Mouse (Mus musculus) limb, embryonic 13.5 days (tissue): ENCODE data around the gene Rhot1. TPM values are rescaled to one million over a fixed set of nuclear protein-coding genes. Genes with fewer than 3 reads are reported as not detected.

ENCODE experiments used
- ATAC-seq: fragments of 200-750 bp; cut with Nextera tagmentation; 2 replicates; pipeline ENCODE4 v1.8.0; 2017; ENCODE audit warnings: low read depth, moderate number of reproducible peaks, moderate TSS enrichment; ENCODE audit not compliant: low FRiP score
- H3K27ac ChIP-seq: fragments of 300-500 bp; sonication (generic); 2 replicates; pipeline ENCODE4 v1.5.1; 2015; ENCODE audit warnings: inconsistent platforms, mild to moderate bottlenecking, moderate library complexity
- H3K27me3 ChIP-seq: fragments of 300-500 bp; sonication (generic); 2 replicates; pipeline ENCODE4 v1.6.1; 2015; ENCODE audit warnings: mild to moderate bottlenecking, inconsistent platforms
- H3K36me3 ChIP-seq: fragments of 300-500 bp; sonication (generic); 2 replicates; pipeline ENCODE4 v1.6.1; 2015; ENCODE audit warnings: inconsistent platforms, mild to moderate bottlenecking, moderate library complexity
- H3K4me1 ChIP-seq: fragments of 300-500 bp; sonication (generic); 2 replicates; pipeline ENCODE4 v1.6.1; 2015; ENCODE audit warnings: inconsistent platforms
- H3K4me2 ChIP-seq: fragments of 300-500 bp; sonication (generic); replicated peaks from 2 replicates; pipeline ENCODE4 v1.6.1; 2015; ENCODE audit warnings: inconsistent platforms, mild to moderate bottlenecking, moderate library complexity
- H3K4me3 ChIP-seq: fragments of 300-500 bp; sonication (generic); 2 replicates; pipeline ENCODE4 v1.5.1; 2015; ENCODE audit warnings: moderate library complexity, mild to moderate bottlenecking, inconsistent platforms
- H3K9ac ChIP-seq: fragments of 300-500 bp; sonication (generic); 2 replicates; pipeline ENCODE4 v1.6.1; 2015; ENCODE audit warnings: mild to moderate bottlenecking, inconsistent platforms
- H3K9me3 ChIP-seq: fragments of 300-500 bp; sonication (generic); 2 replicates; pipeline ENCODE4 v1.6.1; 2016; ENCODE audit warnings: inconsistent platforms
- WGBS: fragments of 180-500 bp; shearing (Covaris S2); methylation state at CpG from one replicate; pipeline ENCODE4 v1.1.7; 2015; 5-methylcytosine and 5-hydroxymethylcytosine counted together
- polyA plus RNA-seq: library from polyadenylated mRNA; unstranded; fragments of >200 nt; fragmentation: Nextera tagmentation; extraction: Ambion mirVana; gene quantifications from 2 replicates; pipeline ENCODE4 v1.2.1, GENCODE M21; 2015

The Rhot1 gene
- polyA plus RNA-seq = 55.8 and 57.0 TPM in 2 replicates

DNA sequence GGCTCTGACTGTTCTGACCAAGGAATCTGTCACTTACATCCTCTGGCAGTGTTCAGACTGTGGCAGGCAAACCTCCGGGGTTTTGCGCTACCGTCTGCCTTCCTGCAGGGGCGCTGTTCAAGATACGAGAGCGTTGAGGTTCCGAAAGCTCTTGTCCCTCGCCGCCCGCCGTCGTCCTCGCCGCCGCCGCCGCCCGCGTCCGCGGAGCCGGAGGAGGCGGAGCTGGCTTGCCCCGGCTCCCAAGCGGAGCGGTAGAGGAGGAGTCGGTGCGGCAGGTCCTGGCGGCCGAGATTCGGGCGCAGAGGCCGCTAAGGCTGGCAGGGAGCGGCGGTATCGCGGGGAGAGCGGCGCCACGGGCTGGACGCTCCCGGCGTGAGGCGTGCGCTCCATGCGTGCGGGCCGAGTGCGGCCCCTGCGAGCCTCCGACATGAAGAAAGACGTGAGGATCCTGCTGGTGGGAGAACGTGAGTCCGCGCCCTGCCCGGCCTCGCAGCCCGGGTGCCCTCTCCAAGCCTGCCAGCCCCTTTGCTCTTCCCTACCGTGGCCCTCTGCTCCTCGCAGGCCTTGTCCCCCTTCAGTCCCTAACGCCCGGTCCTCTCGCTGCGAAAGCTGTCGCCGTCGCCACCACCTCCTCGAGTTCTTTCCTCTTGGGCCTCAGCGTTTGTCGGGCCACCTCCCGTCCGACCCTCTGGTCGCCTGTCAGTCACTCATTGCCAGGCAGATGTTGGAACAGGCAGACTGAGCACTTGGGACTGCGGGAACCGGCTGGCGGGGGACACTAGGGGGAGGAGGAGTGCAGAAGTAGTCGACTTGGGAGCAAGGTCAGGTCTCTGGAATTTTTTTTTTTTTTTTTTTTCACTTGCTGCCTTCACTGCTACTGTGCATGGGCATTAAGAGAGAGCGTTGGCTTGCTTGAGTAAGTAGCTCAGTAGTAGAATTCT lies at the start of gene Rhot1:
Gene Rhot1 (plus strand): TSS at position 160 of the 941 bp plus-strand sequence.
- WGBS = under 1% methylated on average over 77 of the region's 78 CpGs
- peak within 1 kb of the TSS; percentile 94 for H3K9ac ChIP-seq
- peak; percentile 90 for ATAC-seq

DNA sequence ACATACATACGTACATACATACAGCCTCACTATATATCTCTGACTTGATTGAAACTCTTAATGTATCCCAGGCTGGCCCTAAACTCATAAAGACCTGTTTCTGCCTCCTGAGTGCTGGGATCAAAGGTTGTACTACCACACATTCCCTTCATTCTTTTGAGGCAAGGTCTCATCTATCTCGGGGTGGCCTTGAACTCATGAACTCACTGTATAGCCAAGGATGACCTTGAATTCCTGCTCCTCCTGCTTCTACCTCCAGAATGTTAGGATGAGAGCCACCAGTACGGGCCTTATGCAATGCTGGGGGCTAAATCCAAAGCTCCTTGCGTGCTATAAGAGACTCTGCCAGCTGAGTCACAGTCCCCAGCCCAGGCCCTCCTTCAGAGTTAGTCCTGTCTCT lies 47.8 kb upstream of the Rhot1 start:
- no peaks in the 10 kb centered on the region for H3K9me3 ChIP-seq
- no peak for ATAC-seq
- WGBS = 82% methylated on average over 4 of the region's 4 CpGs

More for the DNA sequence above, at the start of gene Rhot1:
- H3K27me3 ChIP-seq = no peaks in the 10 kb centered on the region
- peak within 1 kb of the TSS; percentile 90 for H3K4me3 ChIP-seq
- peaks cover 15% of the 10 kb centered on the region for H3K4me1 ChIP-seq
- no peaks in the 10 kb centered on the region for H3K9me3 ChIP-seq
- peak within 1 kb of the TSS; percentile 91 for H3K27ac ChIP-seq
- H3K4me2 ChIP-seq = peak within 1 kb of the TSS; percentile 72
- H3K36me3 ChIP-seq = peaks cover 12% of the 10 kb centered on the region

DNA sequence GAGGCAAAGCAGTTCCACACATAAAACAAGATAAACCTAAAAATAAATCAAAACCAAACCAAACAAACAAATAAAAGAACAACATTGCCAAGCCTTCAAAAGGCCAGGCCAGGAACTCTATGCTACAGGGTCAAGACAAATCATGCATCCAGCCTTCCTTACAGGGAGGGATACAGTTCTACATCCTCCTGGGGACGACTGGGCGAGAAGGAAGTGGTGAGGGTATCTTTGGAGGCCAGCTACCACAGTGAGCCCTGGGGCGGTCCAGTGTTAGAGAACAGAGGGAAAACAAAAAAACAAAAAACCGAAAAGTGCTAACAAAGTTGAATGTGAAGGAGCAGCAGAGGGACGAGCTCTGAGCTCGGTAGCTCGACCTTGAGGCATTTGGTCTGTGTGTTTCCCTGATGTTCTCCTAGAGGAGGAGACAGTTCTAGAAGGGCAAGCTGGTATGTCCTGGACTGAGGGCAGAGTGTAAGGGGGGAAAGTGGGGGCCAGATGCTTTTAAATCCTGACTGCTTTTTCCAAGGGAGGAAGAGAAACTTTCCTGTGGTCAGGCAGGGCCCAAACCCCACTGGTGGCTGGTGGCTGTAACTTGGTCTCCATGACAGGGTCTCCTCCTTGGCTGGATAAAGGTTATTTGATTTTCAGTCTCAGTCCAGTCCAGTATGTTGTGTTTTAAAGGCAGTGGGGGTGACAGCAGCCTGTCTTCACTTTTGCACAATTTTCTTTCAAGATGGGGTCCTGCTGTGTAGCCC lies 45.3 kb upstream of the Rhot1 start:
- Histone ChIP-seq H3K9me3 (no peaks in the 10 kb centered on the region), H3K27me3 (0 out of 2 replicates have a peak, but pooled peaks cover 7% of the 10 kb centered on the region), H3K36me3 (no peaks in the 10 kb centered on the region), H3K4me2 (no peak overlapping the region), H3K27ac (no peak overlapping the region), H3K9ac (no peak overlapping the region), H3K4me3 (no peak overlapping the region), H3K4me1 (no peaks in the 10 kb centered on the region)
- WGBS = 72% methylated on average over 7 of the region's 7 CpGs
- ATAC-seq = no peak

More for the DNA sequence above, 47.8 kb upstream of the Rhot1 start:
- Histone ChIP-seq H3K9ac (no peak overlapping the region), H3K27me3 (peaks cover 21% of the 10 kb centered on the region), H3K36me3 (no peaks in the 10 kb centered on the region), H3K4me1 (no peaks in the 10 kb centered on the region), H3K4me2 (no peak overlapping the region), H3K27ac (no peak overlapping the region), H3K4me3 (no peak overlapping the region)

DNA sequence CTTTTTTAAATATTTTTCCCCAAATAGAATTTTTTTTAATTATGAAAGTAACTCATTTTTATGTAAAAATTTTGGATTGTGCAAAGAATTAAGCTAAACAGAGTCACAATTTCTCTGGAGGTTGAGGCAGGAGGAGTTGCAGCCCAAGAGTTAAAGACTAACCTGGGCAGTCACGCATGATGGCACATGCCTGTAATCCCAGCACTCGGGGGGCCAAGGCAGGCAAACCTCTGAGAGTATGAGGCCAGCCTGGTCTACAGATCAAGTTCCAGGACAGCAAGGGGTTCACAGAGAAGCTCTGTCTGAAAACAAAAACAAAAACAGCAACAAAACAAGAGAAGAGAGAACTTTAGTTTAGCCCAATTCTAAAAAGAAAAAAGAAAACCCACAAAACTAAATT lies 44.6 kb upstream of the Rhot1 start:
- H3K4me2 ChIP-seq = no peak overlapping the region
- no peak overlapping the region for H3K9ac ChIP-seq
- no peaks in the 10 kb centered on the region for H3K36me3 ChIP-seq
- no peaks in the 10 kb centered on the region for H3K9me3 ChIP-seq
- H3K4me1 ChIP-seq = no peaks in the 10 kb centered on the region
- 71% methylated on average over 2 of the region's 2 CpGs for WGBS
- 0 out of 2 replicates have a peak, but pooled peaks cover 3% of the 10 kb centered on the region for H3K27me3 ChIP-seq
- no peak overlapping the region for H3K27ac ChIP-seq
- no peak overlapping the region for H3K4me3 ChIP-seq
- no peak for ATAC-seq

DNA sequence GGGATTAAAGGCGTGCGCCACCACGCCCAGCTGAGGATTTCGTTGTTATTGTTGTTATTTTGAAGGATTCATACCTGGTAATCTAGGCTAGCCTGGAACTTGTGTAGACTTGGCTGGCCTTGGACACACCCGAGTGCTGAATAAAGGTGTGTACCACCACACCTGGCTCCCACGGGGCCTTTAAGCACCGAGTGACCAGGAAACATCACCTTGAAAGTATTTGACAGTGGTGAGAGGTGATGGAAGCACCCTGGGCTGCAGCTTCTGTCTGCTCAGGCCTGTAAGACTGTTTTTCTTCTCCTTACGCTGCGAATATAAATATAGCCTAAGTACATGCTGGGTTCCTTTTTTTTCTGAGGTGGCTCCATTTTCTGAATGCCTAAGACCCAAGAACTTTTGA lies 40.7 kb upstream of the Rhot1 start:
- Histone ChIP-seq H3K4me2 (no peak overlapping the region), H3K9me3 (no peaks in the 10 kb centered on the region), H3K27ac (no peak overlapping the region), H3K4me3 (no peak overlapping the region), H3K27me3 (no peaks in the 10 kb centered on the region), H3K36me3 (no peaks in the 10 kb centered on the region), H3K9ac (no peak overlapping the region), H3K4me1 (no peaks in the 10 kb centered on the region)
- WGBS = 90% methylated on average over 9 of the region's 9 CpGs
- ATAC-seq = no peak

DNA sequence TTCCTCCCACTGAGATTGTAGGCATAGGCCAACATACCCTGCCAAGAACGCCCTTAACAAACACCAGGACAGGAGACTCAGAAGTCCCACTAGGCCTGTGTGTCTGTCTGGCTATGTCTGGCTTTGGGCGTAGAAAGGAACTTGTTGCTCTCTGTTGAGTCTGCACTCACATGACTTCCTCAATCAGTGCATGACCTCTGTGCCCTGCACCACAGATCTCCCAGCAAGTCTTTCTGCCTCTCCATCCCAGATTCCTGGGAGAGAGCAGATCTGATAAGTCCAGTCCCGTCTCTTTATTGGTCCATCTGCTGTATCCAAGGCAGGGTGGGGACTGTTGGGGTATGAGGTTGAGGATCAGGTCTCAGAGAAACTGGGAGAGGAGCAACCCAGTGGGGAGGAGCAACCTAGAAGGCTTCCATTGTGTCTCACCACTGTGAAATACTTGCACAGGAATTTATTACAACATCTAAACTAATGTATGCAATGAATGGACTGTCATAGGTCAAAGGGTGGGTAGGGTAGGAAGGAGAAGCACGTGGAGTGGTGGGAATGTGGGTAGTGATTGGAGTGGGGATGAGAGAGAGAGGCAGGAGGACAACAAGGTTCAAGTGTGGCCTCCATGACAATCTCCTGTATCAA lies 40.1 kb upstream of the Rhot1 start:
- Histone ChIP-seq H3K27ac (no peak overlapping the region), H3K4me1 (no peaks in the 10 kb centered on the region), H3K27me3 (no peaks in the 10 kb centered on the region), H3K4me2 (no peak overlapping the region), H3K9ac (no peak overlapping the region), H3K36me3 (no peaks in the 10 kb centered on the region), H3K9me3 (no peaks in the 10 kb centered on the region), H3K4me3 (no peak overlapping the region)
- no peak for ATAC-seq
- 83% methylated on average over 4 of the region's 4 CpGs for WGBS

DNA sequence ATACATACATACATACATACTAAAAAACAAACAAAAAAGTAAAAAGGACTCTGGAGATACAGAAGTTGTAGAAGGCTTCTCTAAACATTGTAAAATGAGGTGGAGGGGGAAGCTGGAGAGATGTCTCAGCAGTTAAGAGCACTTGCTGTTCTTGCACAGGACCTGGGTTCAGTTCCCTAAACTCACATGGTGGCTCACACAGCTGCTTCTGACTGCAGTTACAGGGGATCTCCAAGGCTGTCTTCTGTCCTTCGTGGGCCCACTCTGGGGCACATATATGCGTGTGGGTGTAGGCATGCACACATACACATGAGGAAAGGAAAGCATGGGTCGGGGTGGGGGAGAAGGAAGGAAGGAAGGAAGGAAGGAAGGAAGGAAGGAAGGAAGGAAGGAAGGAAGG lies 39.2 kb upstream of the Rhot1 start:
- 87% methylated on average over 3 of the region's 3 CpGs for WGBS
- Histone ChIP-seq H3K4me2 (no peak overlapping the region), H3K36me3 (no peaks in the 10 kb centered on the region), H3K27ac (no peak overlapping the region), H3K9me3 (no peaks in the 10 kb centered on the region), H3K4me1 (no peaks in the 10 kb centered on the region), H3K9ac (no peak overlapping the region), H3K27me3 (no peaks in the 10 kb centered on the region), H3K4me3 (no peak overlapping the region)
- ATAC-seq = no peak

DNA sequence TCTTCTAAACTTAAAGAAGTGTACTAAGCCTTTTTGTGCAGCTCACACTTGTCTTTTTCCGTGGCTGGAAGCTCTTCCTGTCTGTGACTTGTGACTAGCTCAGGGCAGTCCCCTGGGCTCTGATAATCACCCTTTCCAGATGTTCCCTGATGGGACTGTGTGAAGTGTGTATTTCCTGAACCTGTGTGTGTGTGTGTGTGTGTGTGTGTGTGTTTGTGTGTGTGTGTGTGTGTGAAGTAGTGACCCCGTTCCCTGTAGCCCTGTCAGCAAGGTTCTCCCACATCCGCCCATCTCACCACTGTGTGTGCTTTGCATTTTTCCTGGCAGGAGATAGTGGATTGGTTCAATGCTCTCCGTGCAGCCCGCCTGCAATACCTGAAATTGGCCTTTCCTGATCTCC lies 38.5 kb upstream of the Rhot1 start:
- no peak overlapping the region for H3K9ac ChIP-seq
- 65% methylated on average over 5 of the region's 5 CpGs for WGBS
- H3K4me3 ChIP-seq = no peak overlapping the region
- ATAC-seq = no peak
- no peak overlapping the region for H3K4me2 ChIP-seq
- no peaks in the 10 kb centered on the region for H3K27me3 ChIP-seq
- H3K36me3 ChIP-seq = no peaks in the 10 kb centered on the region
- H3K4me1 ChIP-seq = no peaks in the 10 kb centered on the region
- no peaks in the 10 kb centered on the region for H3K9me3 ChIP-seq
- no peak overlapping the region for H3K27ac ChIP-seq

DNA sequence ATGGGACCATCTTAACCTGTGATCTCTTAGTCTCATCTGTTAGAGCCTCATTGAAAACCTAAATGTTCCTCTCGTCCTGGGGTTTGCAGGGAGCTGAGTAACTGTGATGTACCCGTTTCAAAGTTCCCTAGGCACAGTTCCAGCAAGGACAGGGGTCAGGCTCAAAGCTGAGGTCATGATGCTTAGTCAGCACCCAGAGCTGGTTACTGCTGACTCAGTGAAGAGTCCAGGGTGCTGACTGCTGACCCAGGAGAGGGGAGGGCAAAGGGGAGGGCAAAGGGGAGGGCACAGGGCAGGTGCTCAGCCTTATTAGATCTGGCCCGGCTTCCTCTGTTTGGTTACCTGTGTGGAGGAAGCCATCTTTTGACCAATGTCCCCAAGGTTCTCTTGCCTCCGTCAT lies 36.9 kb upstream of the Rhot1 start:
- no peak overlapping the region for H3K27ac ChIP-seq
- H3K27me3 ChIP-seq = no peaks in the 10 kb centered on the region; the same call in 1 of the 2 replicates
- no peak for ATAC-seq
- 71% methylated on average over 4 of the region's 4 CpGs for WGBS
- H3K4me3 ChIP-seq = no peak overlapping the region
- no peaks in the 10 kb centered on the region for H3K9me3 ChIP-seq
- H3K4me2 ChIP-seq = no peak overlapping the region
- no peaks in the 10 kb centered on the region for H3K4me1 ChIP-seq
- H3K36me3 ChIP-seq = no peaks in the 10 kb centered on the region
- H3K9ac ChIP-seq = no peak overlapping the region

DNA sequence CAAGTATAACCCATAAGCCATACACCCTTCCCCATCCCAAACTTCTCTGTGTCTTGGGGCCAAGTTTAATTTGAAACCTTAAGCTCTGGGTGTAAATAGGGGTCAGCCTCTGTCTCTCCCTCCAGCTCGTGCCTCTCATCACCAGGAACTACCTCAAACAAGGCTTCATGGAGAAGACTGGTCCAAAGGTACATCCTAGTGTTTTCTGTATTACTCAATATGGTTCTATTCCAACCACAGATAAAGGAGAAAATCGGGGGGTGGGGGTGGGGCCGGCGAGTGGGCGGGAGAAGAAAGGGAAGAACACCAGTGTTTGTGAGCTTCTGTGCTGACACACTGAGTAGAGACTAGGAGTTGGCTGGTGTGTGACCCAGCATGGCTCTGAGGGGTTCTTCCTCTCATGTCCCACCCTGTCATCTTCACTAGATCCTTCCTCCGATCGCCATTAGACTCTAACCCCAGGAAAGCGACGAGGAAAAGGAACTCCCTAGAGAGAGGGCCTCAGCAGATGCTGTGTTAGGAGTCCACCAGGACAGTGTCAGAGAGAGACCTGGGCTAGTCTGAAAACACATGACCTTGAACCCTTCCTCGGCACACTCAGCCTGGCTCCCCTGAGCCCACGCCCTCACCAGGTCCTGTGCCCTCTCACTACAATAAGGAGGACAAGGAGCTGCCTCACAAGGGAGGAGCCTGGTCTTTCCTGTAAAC lies 34.7 kb upstream of the Rhot1 start:
- Histone ChIP-seq H3K4me1 (no peaks in the 10 kb centered on the region), H3K4me2 (no peak overlapping the region), H3K4me3 (no peak overlapping the region), H3K9ac (no peak overlapping the region), H3K27ac (no peak overlapping the region), H3K27me3 (no peaks in the 10 kb centered on the region; the same call in 1 of the 2 replicates), H3K36me3 (no peaks in the 10 kb centered on the region), H3K9me3 (no peaks in the 10 kb centered on the region)
- no peak for ATAC-seq
- WGBS = 80% methylated on average over 11 of the region's 11 CpGs
